In the genomic region with DNA sequence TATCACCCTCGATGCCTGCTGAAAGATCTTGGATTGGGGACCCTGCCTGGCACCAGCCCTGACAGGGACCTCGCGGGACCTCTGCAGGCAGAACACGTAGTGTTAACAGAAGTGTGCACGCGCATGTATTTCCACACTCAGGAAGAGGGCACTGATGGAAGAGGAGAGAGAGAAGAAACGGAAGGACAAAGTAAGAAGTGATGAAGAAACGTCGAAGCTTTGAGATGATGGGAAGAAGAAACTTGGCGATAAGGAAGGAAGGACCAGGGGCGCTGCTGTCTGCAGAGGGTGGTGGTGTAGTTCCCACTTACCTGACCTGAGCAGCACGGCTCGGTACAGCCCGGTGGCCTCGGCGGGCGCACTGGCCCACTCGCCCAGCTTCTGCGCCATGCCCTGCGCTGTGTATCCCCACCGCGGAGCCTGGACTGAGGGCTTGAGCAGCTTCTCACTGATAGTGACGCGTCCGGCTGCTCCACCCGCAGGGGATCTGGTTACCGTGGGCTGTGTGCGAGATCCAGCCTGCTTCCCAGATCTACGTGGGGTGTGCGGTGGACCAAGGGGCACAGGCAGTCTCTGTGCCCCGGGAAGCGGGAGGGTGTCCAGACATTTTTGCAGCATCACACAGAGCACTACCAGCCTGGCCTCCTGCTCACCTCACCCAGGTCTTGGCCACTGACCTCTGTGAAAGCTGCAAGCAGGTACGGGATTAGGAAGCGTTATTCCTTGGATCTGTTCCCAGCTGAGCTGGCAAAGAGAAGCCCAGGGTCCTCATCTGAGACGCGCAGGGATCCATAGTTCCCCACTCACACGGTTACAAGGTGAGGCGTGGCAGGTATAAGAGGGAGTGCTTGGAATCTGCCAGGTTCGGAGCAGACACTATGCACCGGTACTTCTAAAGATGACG, we compare ENCODE assay signal across 7 mouse cellular contexts. TPM values are rescaled to one million over a fixed set of nuclear protein-coding genes. Genes with fewer than 3 reads are reported as not detected.
A peak's percentile ranks its signal among the peaks of the same experiment; 100 is the strongest.
DNase-seq lines count a peak whose midpoint lies in the region; ATAC-seq and TF ChIP-seq lines count a peak whose summit lies in the region.

A gene (minus strand): TSS at position 830 of the 904 bp plus-strand sequence.

- H3K4me3 ChIP-seq in lung, embryonic 14.5 days (ENCODE audit: low read depth, low read length) = peak within 1 kb of the TSS; percentile 22
- H3K4me3 ChIP-seq in neural tube, embryonic 15.5 days (replicated peaks) = peak within 1 kb of the TSS; percentile 34

- intact Hi-C loops in heart, postnatal 14 days (cut with DNase I) = no loop called here
- intact Hi-C loops in left cerebral cortex, postnatal 25 days (cut with DNase I) = no loop called here

- no peak within 1 kb of the TSS for H3K9ac ChIP-seq in lung, embryonic 14.5 days
- 0 out of 2 replicates have a peak within 1 kb of the TSS, but pooled peaks have one; percentile 30 for H3K9ac ChIP-seq in neural tube, embryonic 15.5 days (replicated peaks)

- no peaks in the 10 kb centered on the region for H3K4me1 ChIP-seq in lung, embryonic 14.5 days (ENCODE audit: insufficient read depth)
- H3K4me1 ChIP-seq in neural tube, embryonic 15.5 days = peaks cover 17% of the 10 kb centered on the region

- no peak within 1 kb of the TSS for H3K27ac ChIP-seq in lung, embryonic 14.5 days (ENCODE audit: low read depth)
- H3K27ac ChIP-seq in neural tube, embryonic 15.5 days (replicated peaks) = no peak within 1 kb of the TSS

- peaks cover 35% of the 10 kb centered on the region for H3K27me3 ChIP-seq in lung, embryonic 14.5 days (ENCODE audit: insufficient read depth, low read length)
- H3K27me3 ChIP-seq in neural tube, embryonic 15.5 days (replicated peaks) = peaks cover 50% of the 10 kb centered on the region

- H3K36me3 ChIP-seq in lung, embryonic 14.5 days (ENCODE audit: insufficient read depth) = no peaks in the 10 kb centered on the region
- no peaks in the 10 kb centered on the region for H3K36me3 ChIP-seq in neural tube, embryonic 15.5 days

- H3K4me2 ChIP-seq in lung, embryonic 14.5 days = peak within 1 kb of the TSS; percentile 50
- peak within 1 kb of the TSS; percentile 62 for H3K4me2 ChIP-seq in neural tube, embryonic 15.5 days

- H3K9me3 ChIP-seq in lung, embryonic 14.5 days (ENCODE audit: low read depth, low read length) = no peaks in the 10 kb centered on the region
- H3K9me3 ChIP-seq in neural tube, embryonic 15.5 days (replicated peaks) = no peaks in the 10 kb centered on the region

- no peak for TF ChIP-seq CTCF in lung, embryonic 14.5 days (IDR thresholded peaks at IDR 0.05; ENCODE audit: low read depth)

- peak; percentile 47; the same call in 1 of the 2 replicates for ATAC-seq in lung, embryonic 14.5 days (ENCODE audit: insufficient read depth)
- ATAC-seq in neural tube, embryonic 15.5 days (ENCODE audit: low FRiP score) = no peak; the same call in none of the 2 replicates

- WGBS in lung, embryonic 14.5 days = 8% methylated on average over 41 of the region's 41 CpGs
- 10% methylated on average over 41 of the region's 41 CpGs for WGBS in neural tube, embryonic 15.5 days

- no peak for DNase-seq in lung, embryonic 14.5 days
- no peak for DNase-seq in lung, postnatal 14 days
- DNase-seq in heart, postnatal 14 days = no peak
- DNase-seq in left cerebral cortex, postnatal 25 days (ENCODE audit: low spot score in 2 of 2) = no peak
- DNase-seq in urinary bladder, adult 2 months (ENCODE audit: low spot score) = no peak
- DNase-seq in cerebellum, postnatal 14 days = no peak

RNA-seq across cellular contexts. Expression of the gene that starts here (rescaled TPM):
- 0.38 and 0.58 TPM in 2 replicates for polyA plus RNA-seq in lung, embryonic 14.5 days (2014; fragmentation: Nextera tagmentation; extraction: Ambion mirVana)
- total RNA-seq in heart, postnatal 14 days (2021) = 10 to 100 TPM; 14.3 to 15.0 TPM
- total RNA-seq in left cerebral cortex, postnatal 25 days (2021) = 100 to 1,000 TPM; 286 to 343 TPM
- polyA plus RNA-seq in neural tube, embryonic 15.5 days (2015; fragmentation: Nextera tagmentation; extraction: Ambion mirVana) = 0.44 and 0.87 TPM in 2 replicates
- polyA plus RNA-seq in urinary bladder, adult 2 months (2012; rRNA removed) = 1.5 and 1.8 TPM in 2 replicates

Comparison
In these comparisons a context has a peak if more than half of its experiments do, and no peak if none do; other contexts are left out.
1. RNA of the gene that starts here (total RNA-seq): 286 to 343 TPM in left cerebral cortex, postnatal 25 days; 14.3 to 15.0 TPM in heart, postnatal 14 days; every median in the first group is over 10 times any median in the second.
2. Peak in ATAC-seq, H3K4me3 ChIP-seq and H3K4me2 ChIP-seq in lung, embryonic 14.5 days; RNA of the gene not detected or under 1 TPM.